Mouse (Mus musculus): ENCODE data around the gene Ganab. TPM values are rescaled to one million over a fixed set of nuclear protein-coding genes. Genes with fewer than 3 reads are reported as not detected.

Ganab gene
- polyA plus RNA-seq, 1 experiment from 2014 or later, result 41.4 TPM

DNA sequence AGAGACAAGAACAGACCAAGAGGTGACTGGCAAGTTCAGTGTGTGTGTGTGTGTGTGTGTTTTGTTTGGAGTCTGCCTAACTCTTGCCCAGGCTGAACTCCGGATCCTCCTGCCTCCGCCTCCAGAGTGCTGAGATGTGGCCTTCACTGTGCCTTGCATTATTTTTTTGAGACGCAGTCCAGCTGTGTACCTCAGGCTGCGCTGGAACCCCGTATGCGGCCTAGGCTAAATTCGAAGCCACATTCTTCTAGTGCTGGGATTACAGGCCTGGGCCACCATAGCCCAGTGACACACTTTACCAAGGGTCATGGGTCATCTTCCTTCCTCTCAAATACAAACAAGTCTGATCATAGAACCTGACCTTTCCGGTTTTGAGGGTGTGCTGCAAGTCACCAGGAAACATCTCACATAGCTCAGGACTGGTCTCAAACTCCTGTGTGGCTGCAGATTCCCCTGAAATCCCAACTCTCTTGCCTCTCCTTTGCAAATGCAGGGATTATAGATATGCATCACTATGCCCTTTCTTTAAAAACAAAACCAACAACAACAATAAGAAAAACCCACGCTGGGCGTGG lies 25.5 kb upstream of the Ganab start:
- Histone ChIP-seq H3K27me3 (replicated peaks; ENCODE audit: control insufficient read depth, insufficient read depth, low read length) (no peaks in the 10 kb centered on the region), H3K36me3 (ENCODE audit: control insufficient read depth, insufficient read depth) (peaks cover 41% of the 10 kb centered on the region), H3K9ac (ENCODE audit: low read depth, low read length) (peak overlapping the region; percentile 89), H3K9me3 (ENCODE audit: control insufficient read depth) (no peaks in the 10 kb centered on the region), H3K4me1 (replicated peaks; ENCODE audit: control insufficient read depth, insufficient read depth, low read length) (0 out of 2 replicates have a peak, but pooled peaks cover 3% of the 10 kb centered on the region), H3K4me2 (replicated peaks; ENCODE audit: low read depth) (peak overlapping the region; percentile 86), H3K4me3 (ENCODE audit: low read depth, low read length) (peak overlapping the region; percentile 80), H3K27ac (ENCODE audit: low read depth, low read length) (peak overlapping the region; percentile 87)
- ATAC-seq, result no peak
- WGBS, result 53% methylated on average over 10 of the region's 10 CpGs
- TF ChIP-seq CTCF (IDR thresholded peaks at IDR 0.05; ENCODE audit: low read depth), result no peak

- Histone ChIP-seq H3K9ac (ENCODE audit: low read depth, low read length) (no peak overlapping the region), H3K4me1 (replicated peaks; ENCODE audit: control insufficient read depth, insufficient read depth, low read length) (0 out of 2 replicates have a peak, but pooled peaks cover 3% of the 10 kb centered on the region), H3K27ac (ENCODE audit: low read depth, low read length) (no peak overlapping the region; the same call in 1 of the 2 replicates), H3K27me3 (replicated peaks; ENCODE audit: control insufficient read depth, insufficient read depth, low read length) (no peaks in the 10 kb centered on the region), H3K4me3 (ENCODE audit: low read depth, low read length) (no peak overlapping the region), H3K36me3 (ENCODE audit: control insufficient read depth, insufficient read depth) (peaks cover 43% of the 10 kb centered on the region), H3K9me3 (ENCODE audit: control insufficient read depth) (no peaks in the 10 kb centered on the region), H3K4me2 (replicated peaks; ENCODE audit: low read depth) (no peak overlapping the region)
- no peak for ATAC-seq
- TF ChIP-seq CTCF (IDR thresholded peaks at IDR 0.05; ENCODE audit: low read depth), result no peak
- WGBS, result 88% methylated on average over 7 of the region's 7 CpGs
These were observed 22.8 kb upstream of the Ganab start for GRCm38 (mm10) chr19:8875031-8875430.

- Histone ChIP-seq H3K4me3 (ENCODE audit: low read depth, low read length) (peak within 1 kb of the TSS; percentile 61), H3K27ac (ENCODE audit: low read depth, low read length) (peak within 1 kb of the TSS; percentile 55), H3K9me3 (ENCODE audit: control insufficient read depth) (no peaks in the 10 kb centered on the region), H3K27me3 (replicated peaks; ENCODE audit: control insufficient read depth, insufficient read depth, low read length) (no peaks in the 10 kb centered on the region), H3K4me1 (replicated peaks; ENCODE audit: control insufficient read depth, insufficient read depth, low read length) (no peaks in the 10 kb centered on the region), H3K4me2 (replicated peaks; ENCODE audit: low read depth) (peak within 1 kb of the TSS; percentile 81), H3K9ac (ENCODE audit: low read depth, low read length) (peak within 1 kb of the TSS; percentile 78), H3K36me3 (ENCODE audit: control insufficient read depth, insufficient read depth) (peaks cover 20% of the 10 kb centered on the region)
- ATAC-seq, result peak; percentile 93
- WGBS, result under 1% methylated on average over 42 of the region's 42 CpGs
- TF ChIP-seq CTCF (IDR thresholded peaks at IDR 0.05; ENCODE audit: low read depth), result no peak
These were observed 17.4 kb upstream of the Ganab start, which contains the start of gene Uqcc3 for GRCm38 (mm10) chr19:8880311-8881033. Uqcc3 (minus strand) TSS chr19:8880923.

DNA sequence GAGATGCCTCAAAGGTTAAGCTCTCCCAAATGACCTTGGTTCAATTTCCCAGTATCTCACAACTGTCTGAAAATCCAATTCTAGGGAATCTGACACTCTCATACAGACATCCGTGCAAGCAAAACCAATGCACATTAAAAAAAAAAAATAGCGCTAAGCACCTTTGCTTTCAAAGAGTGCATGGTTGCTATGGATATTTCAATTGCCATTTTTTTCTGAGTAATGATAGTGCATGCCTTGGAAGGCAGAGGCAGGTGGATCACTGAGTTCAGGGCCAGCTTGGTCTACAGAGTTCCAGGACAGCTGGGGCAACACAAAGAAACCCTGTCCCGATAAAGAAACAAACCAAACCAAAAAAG lies 16.9 kb upstream of the Ganab start:
- TF ChIP-seq CTCF (IDR thresholded peaks at IDR 0.05; ENCODE audit: low read depth), result no peak
- Histone ChIP-seq H3K27me3 (replicated peaks; ENCODE audit: control insufficient read depth, insufficient read depth, low read length) (no peaks in the 10 kb centered on the region), H3K4me3 (ENCODE audit: low read depth, low read length) (peak overlapping the region; percentile 61), H3K4me2 (replicated peaks; ENCODE audit: low read depth) (peak overlapping the region; percentile 81), H3K36me3 (ENCODE audit: control insufficient read depth, insufficient read depth) (peaks cover 15% of the 10 kb centered on the region), H3K9me3 (ENCODE audit: control insufficient read depth) (no peaks in the 10 kb centered on the region), H3K4me1 (replicated peaks; ENCODE audit: control insufficient read depth, insufficient read depth, low read length) (no peaks in the 10 kb centered on the region), H3K9ac (ENCODE audit: low read depth, low read length) (peak overlapping the region; percentile 78), H3K27ac (ENCODE audit: low read depth, low read length) (no peak overlapping the region)
- WGBS, result 14% methylated on average over 3 of the region's 3 CpGs
- peak; percentile 26; the same call in 1 of the 2 replicates for ATAC-seq

GRCm38 (mm10) chr19:8883616-8884015 lies 14.3 kb upstream of the Ganab start, which contains the start of the genes Lbhd1 and Gm49403:
Lbhd1 (plus strand) TSS chr19:8883732.
Gm49403 (plus strand) TSS chr19:8883930.
- no peak for ATAC-seq
- Histone ChIP-seq H3K27ac (ENCODE audit: low read depth, low read length) (no peak within 1 kb of the TSS), H3K4me1 (replicated peaks; ENCODE audit: control insufficient read depth, insufficient read depth, low read length) (0 out of 2 replicates have a peak, but pooled peaks cover 3% of the 10 kb centered on the region), H3K9me3 (ENCODE audit: control insufficient read depth) (no peaks in the 10 kb centered on the region), H3K9ac (ENCODE audit: low read depth, low read length) (no peak within 1 kb of the TSS), H3K4me3 (ENCODE audit: low read depth, low read length) (no peak within 1 kb of the TSS), H3K36me3 (ENCODE audit: control insufficient read depth, insufficient read depth) (no peaks in the 10 kb centered on the region), H3K27me3 (replicated peaks; ENCODE audit: control insufficient read depth, insufficient read depth, low read length) (no peaks in the 10 kb centered on the region), H3K4me2 (replicated peaks; ENCODE audit: low read depth) (no peak within 1 kb of the TSS)
- 75% methylated on average over 3 of the region's 3 CpGs for WGBS
- TF ChIP-seq CTCF (IDR thresholded peaks at IDR 0.05; ENCODE audit: low read depth), result no peak

GRCm38 (mm10) chr19:8886916-8887584 lies 10.8 kb upstream of the Ganab start:
- no peak overlapping the region for H3K4me3 ChIP-seq (ENCODE audit: low read depth, low read length)
- ATAC-seq, result no peak
- 52% methylated on average over 1 of the region's 1 CpGs for WGBS
- no peaks in the 10 kb centered on the region for H3K27me3 ChIP-seq (replicated peaks; ENCODE audit: control insufficient read depth, insufficient read depth, low read length)
- H3K9me3 ChIP-seq (ENCODE audit: control insufficient read depth), result no peaks in the 10 kb centered on the region
- H3K36me3 ChIP-seq (ENCODE audit: control insufficient read depth, insufficient read depth), result peaks cover 11% of the 10 kb centered on the region
- 0 out of 2 replicates have a peak, but pooled peaks cover 3% of the 10 kb centered on the region for H3K4me1 ChIP-seq (replicated peaks; ENCODE audit: control insufficient read depth, insufficient read depth, low read length)
- H3K27ac ChIP-seq (ENCODE audit: low read depth, low read length), result no peak overlapping the region
- no peak overlapping the region for H3K9ac ChIP-seq (ENCODE audit: low read depth, low read length)
- no peak overlapping the region for H3K4me2 ChIP-seq (replicated peaks; ENCODE audit: low read depth)
- TF ChIP-seq CTCF (IDR thresholded peaks at IDR 0.05; ENCODE audit: low read depth), result no peak

All from intestine, postnatal 0 days (tissue).